Mouse (Mus musculus): ENCODE results near the gene Gdf1. TPM values are rescaled to one million over a fixed set of nuclear protein-coding genes. Genes with fewer than 3 reads are reported as not detected.

Gene Gdf1
- polyA plus RNA-seq (2012; rRNA removed), result 0.05 TPM in 1 of 2 replicates, not detected in the other

GRCm38 (mm10) chr8:70329124-70329834 is at the start of gene Gdf1:
Gene Gdf1 (plus strand): TSS chr8:70329817.

DNA sequence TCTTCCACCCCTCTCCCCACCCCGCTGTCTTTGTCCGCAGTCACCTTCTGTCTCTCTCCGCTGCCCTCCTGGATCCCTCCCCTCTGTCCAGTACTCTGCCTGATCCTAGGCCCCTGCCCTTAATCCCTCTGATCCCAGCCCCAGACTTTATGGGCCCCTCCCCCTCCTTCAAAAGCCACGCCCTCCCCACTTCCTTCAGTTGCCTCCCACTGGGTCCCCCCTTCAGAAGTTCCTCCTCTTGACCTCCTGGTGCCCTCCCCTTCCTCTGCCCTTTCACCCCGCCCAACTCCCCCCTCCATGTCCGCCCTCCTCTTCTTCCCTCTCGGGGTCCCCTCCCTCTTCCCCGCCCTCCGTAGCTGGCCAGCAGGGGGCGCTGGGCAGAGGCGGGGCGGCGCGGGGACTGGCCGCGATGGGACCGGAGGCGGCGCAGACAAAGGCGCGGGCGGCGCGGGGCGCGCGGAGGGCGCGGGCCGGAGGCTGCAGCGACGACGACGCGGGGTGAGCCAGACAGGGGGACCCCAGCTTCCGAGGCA is 46.9 kb upstream of the Gdf1 start, which contains the start of gene Homer3:
Gene Homer3 (plus strand): TSS at position 225 of the 533 bp plus-strand sequence.

DNA sequence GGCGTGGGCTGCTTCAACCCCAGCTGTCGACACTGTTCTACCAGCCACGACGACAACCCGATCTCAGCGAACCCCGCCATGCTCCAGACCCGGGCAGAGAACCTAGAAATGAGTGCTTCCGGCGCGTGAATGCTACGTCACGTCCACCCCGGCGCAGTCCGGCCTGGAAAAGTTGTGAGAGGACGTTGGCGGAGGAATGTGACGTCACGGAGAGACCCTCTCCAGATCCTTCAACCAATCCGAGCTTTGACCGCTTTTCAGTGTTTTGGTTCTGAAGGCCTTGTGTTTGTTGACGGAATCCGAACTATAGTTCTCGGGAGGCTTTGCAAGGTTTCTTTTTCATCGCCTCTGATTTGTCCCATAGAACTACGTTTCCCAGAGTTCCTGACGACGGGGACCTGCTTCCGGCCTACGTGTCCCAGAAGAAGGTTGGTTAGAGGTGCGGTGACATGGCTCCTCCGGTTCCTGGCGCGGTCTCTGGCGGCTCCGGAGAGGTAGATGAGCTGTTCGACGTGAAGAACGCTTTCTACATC is 27.2 kb upstream of the Gdf1 start, which contains the start of the genes Ddx49 and Cope:
Gene Ddx49 (minus strand): TSS at position 132 of the 533 bp plus-strand sequence.
Gene Cope (plus strand): TSS at position 161 of the 533 bp plus-strand sequence.

GRCm38 (mm10) chr8:70315624-70316510 is 13.8 kb upstream of the Gdf1 start, which contains the start of gene Cers1:
Gene Cers1 (plus strand): TSS chr8:70315775.

GRCm38 (mm10) chr8:70353194-70353817 is 23.7 kb downstream of the Gdf1 start, which contains the start of gene Upf1:
Gene Upf1 (minus strand): TSS chr8:70353278.

DNA sequence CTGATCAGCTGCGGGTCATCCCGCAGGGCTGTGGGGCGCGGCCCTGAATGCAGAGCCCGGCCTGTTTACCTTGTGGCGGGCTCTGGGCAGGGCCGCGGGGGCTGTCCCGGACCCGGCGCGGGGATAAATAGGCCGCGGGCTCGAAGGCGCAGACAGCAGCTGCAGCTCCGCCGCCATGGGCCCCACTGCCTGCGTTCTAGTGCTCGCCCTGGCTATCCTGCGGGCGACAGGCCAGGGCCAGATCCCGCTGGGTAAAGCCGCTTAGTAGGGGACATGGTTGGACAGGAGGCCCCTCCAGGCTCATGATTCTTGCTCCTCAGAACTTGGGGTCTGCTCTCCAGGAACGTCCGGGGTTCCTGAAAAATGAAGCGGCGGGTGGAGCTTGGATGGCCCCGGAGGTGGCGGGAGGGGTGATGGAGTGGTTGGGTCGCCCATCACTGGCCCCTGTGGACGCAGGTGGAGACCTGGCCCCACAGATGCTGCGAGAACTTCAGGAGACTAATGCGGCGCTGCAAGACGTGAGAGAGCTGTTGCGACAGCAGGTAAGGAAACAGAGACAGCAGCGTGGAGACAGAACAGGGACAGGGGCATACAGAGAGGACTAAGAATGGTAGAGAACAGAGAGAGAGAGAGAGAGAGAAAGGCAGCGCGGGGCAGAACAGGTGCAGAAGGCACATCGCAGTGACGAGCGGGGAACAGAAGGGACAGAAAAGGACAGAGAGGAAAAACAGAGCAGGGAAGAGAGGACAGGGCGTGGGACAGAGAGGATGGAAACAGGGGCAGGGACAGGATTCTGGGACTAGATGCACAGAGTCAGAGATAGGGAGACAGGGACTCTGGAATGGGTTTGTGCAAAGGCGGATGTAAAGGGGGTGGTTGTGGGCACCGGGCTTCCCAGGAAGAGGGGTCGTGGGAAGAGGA is 44.0 kb downstream of the Gdf1 start, which contains the start of gene Comp:
Gene Comp (plus strand): TSS at position 162 of the 921 bp plus-strand sequence.

Other genes with a start within 250 kb of the Gdf1 start
- 0.02 and 0.05 TPM in 2 replicates for gene Hapln4, start 246.4 kb upstream of the Gdf1 start, polyA plus RNA-seq (2012; rRNA removed)
- under 0.01 TPM in 1 of 2 replicates, not detected in the other for gene Ncan, start 208.9 kb upstream of the Gdf1 start, polyA plus RNA-seq (2012; rRNA removed)
- gene Nr2c2ap, start 198.5 kb upstream of the Gdf1 start, polyA plus RNA-seq (2012; rRNA removed), result 7.7 and 8.4 TPM in 2 replicates
- 5.7 and 7.2 TPM in 2 replicates for gene Rfxank, start 190.7 kb upstream of the Gdf1 start, polyA plus RNA-seq (2012; rRNA removed)
- 24.7 and 27.1 TPM in 2 replicates for gene Borcs8, start 190.3 kb upstream of the Gdf1 start, polyA plus RNA-seq (2012; rRNA removed)
- gene Mef2b, start 190.1 kb upstream of the Gdf1 start, polyA plus RNA-seq (2012; rRNA removed), result 0.02 and 0.06 TPM in 2 replicates
- gene Tmem161a, start 157.5 kb upstream of the Gdf1 start, polyA plus RNA-seq (2012; rRNA removed), result 38.5 and 51.0 TPM in 2 replicates
- 45.6 and 57.7 TPM in 2 replicates for gene Slc25a42, start 117.5 kb upstream of the Gdf1 start, polyA plus RNA-seq (2012; rRNA removed)
- 12.9 and 16.4 TPM in 2 replicates for gene Sugp2, start 95.6 kb upstream of the Gdf1 start, polyA plus RNA-seq (2012; rRNA removed)
- gene Armc6, start 95.4 kb upstream of the Gdf1 start, polyA plus RNA-seq (2012; rRNA removed), result 7.8 and 7.9 TPM in 2 replicates
- gene Homer3, start 47.0 kb upstream of the Gdf1 start, polyA plus RNA-seq (2012; rRNA removed), result 6.7 and 6.9 TPM in 2 replicates
- gene Ddx49, start 27.3 kb upstream of the Gdf1 start, polyA plus RNA-seq (2012; rRNA removed), result 16.9 and 18.1 TPM in 2 replicates
- gene Cope, start 27.3 kb upstream of the Gdf1 start, polyA plus RNA-seq (2012; rRNA removed), result 193 and 196 TPM in 2 replicates
- gene Cers1, start 14.0 kb upstream of the Gdf1 start, polyA plus RNA-seq (2012; rRNA removed), result 0.07 and 0.09 TPM in 2 replicates
- 9.1 and 10.4 TPM in 2 replicates for gene Upf1, start 23.5 kb downstream of the Gdf1 start, polyA plus RNA-seq (2012; rRNA removed)
- 2.0 and 2.9 TPM in 2 replicates for gene Comp, start 43.7 kb downstream of the Gdf1 start, polyA plus RNA-seq (2012; rRNA removed)
- gene Crtc1, start 109.8 kb downstream of the Gdf1 start, polyA plus RNA-seq (2012; rRNA removed), result 2.5 and 3.1 TPM in 2 replicates
- gene Klhl26, start 147.2 kb downstream of the Gdf1 start, polyA plus RNA-seq (2012; rRNA removed), result 7.9 and 9.8 TPM in 2 replicates
- gene Tmem59l, start 157.5 kb downstream of the Gdf1 start, polyA plus RNA-seq (2012; rRNA removed), result 0.02 and 0.08 TPM in 2 replicates
- 0.22 and 0.23 TPM in 2 replicates for gene Crlf1, start 163.3 kb downstream of the Gdf1 start, polyA plus RNA-seq (2012; rRNA removed)
- 43.3 and 47.6 TPM in 2 replicates for gene Rex1bd, start 176.9 kb downstream of the Gdf1 start, polyA plus RNA-seq (2012; rRNA removed)
- gene Uba52, start 181.0 kb downstream of the Gdf1 start, polyA plus RNA-seq (2012; rRNA removed), result 848 and 888 TPM in 2 replicates
- gene Fkbp8, start 197.9 kb downstream of the Gdf1 start, polyA plus RNA-seq (2012; rRNA removed), result 154 and 168 TPM in 2 replicates
- 35.7 and 38.3 TPM in 2 replicates for gene Kxd1, start 198.1 kb downstream of the Gdf1 start, polyA plus RNA-seq (2012; rRNA removed)
- gene Ell, start 209.6 kb downstream of the Gdf1 start, polyA plus RNA-seq (2012; rRNA removed), result 13.9 and 18.2 TPM in 2 replicates